Mouse (Mus musculus) liver, embryonic 11.5 days (tissue): ENCODE results near the gene Gm867. TPM values are rescaled to one million over a fixed set of nuclear protein-coding genes. Genes with fewer than 3 reads are reported as not detected.

ENCODE experiments used
- ATAC-seq: fragments of 200-750 bp; cut with Nextera tagmentation; replicated peaks from 2 replicates; pipeline ENCODE4 v1.8.0; 2017; ENCODE audit warnings: moderate number of reproducible peaks, mild to moderate bottlenecking, moderate TSS enrichment, moderate library complexity; ENCODE audit not compliant: low FRiP score
- DNase-seq: peaks from one replicate; pipeline ENCODE4 v3.0.0-alpha.2; 2017; ENCODE audit warnings: low spot score
- H3K27ac ChIP-seq: fragments of 300-500 bp; sonication (generic); 2 replicates; pipeline ENCODE4 v1.5.1; 2014; ENCODE audit warnings: mild to moderate bottlenecking, low read depth, low read length, control low read depth
- H3K27me3 ChIP-seq: fragments of 300-500 bp; sonication (generic); replicated peaks from 2 replicates; pipeline ENCODE4 v1.6.1; 2014; ENCODE audit warnings: low read length, mixed read lengths; ENCODE audit not compliant: control insufficient read depth, insufficient read depth
- H3K36me3 ChIP-seq: fragments of 300-500 bp; sonication (generic); 2 replicates; pipeline ENCODE4 v1.6.1; 2014; ENCODE audit warnings: mild to moderate bottlenecking, low read length, moderate library complexity, mixed read lengths; ENCODE audit not compliant: control insufficient read depth, insufficient read depth
- H3K4me1 ChIP-seq: fragments of 300-500 bp; sonication (generic); replicated peaks from 2 replicates; pipeline ENCODE4 v1.6.1; 2014; ENCODE audit warnings: low read length, mixed read lengths; ENCODE audit not compliant: control insufficient read depth, insufficient read depth
- H3K4me2 ChIP-seq: fragments of 300-500 bp; sonication (generic); 2 replicates; pipeline ENCODE4 v1.6.1; 2014; ENCODE audit warnings: mild to moderate bottlenecking, control low read depth, moderate library complexity
- H3K4me3 ChIP-seq: fragments of 300-500 bp; sonication (generic); 2 replicates; pipeline ENCODE4 v1.5.1; 2014; ENCODE audit warnings: low read depth, low read length, control low read depth
- H3K9ac ChIP-seq: fragments of 300-500 bp; sonication (generic); 2 replicates; pipeline ENCODE4 v1.6.1; 2014; ENCODE audit warnings: low read depth, low read length, control low read depth
- H3K9me3 ChIP-seq: fragments of 300-500 bp; sonication (generic); 2 replicates; pipeline ENCODE4 v1.6.1; 2016; ENCODE audit warnings: low read length, inconsistent platforms, mixed read lengths; ENCODE audit not compliant: control insufficient read depth
- WGBS: fragments of 180-500 bp; shearing (Covaris S2); extraction: QIAGEN DNeasy Blood & Tissue Kit; methylation state at CpG from one replicate; pipeline ENCODE4 v1.1.7; 2014; 5-methylcytosine and 5-hydroxymethylcytosine counted together
- polyA plus RNA-seq: library from polyadenylated mRNA; unstranded; fragments of >200 nt; fragmentation: Nextera tagmentation; extraction: Ambion mirVana; gene quantifications from 2 replicates; pipeline ENCODE4 v1.2.1, GENCODE M21; 2014

Gene Gm867
- polyA plus RNA-seq, 1 experiment from 2014 or later, result 3.4 TPM

DNA sequence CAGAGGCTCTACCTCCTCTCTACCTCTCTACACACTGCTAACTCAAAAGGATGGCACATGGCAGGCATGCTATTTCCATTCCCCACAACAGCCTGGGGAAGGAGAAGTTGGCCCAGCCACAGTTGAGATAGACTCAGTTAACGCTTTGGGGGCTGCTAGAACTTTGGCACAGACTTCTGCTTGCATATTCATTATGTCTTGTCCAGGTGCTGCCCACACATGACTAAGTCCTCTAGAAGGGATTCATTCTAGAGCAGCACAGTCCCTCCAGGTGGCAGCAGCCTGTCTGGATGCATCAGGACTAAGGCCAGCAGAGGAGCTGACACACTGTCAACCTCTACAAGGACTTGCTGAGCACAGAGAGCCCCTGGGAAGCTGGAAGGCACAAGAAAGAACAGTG lies 44.3 kb downstream of the Gm867 start:
- Histone ChIP-seq H3K27ac (no peak overlapping the region), H3K27me3 (no peaks in the 10 kb centered on the region), H3K4me1 (peaks cover 12% of the 10 kb centered on the region), H3K36me3 (peaks cover 34% of the 10 kb centered on the region), H3K4me3 (no peak overlapping the region), H3K9me3 (no peaks in the 10 kb centered on the region), H3K4me2 (no peak overlapping the region), H3K9ac (no peak overlapping the region)
- DNase-seq (no peak), ATAC-seq (no peak)
- WGBS, result 81% methylated on average over 1 of the region's 1 CpGs

DNA sequence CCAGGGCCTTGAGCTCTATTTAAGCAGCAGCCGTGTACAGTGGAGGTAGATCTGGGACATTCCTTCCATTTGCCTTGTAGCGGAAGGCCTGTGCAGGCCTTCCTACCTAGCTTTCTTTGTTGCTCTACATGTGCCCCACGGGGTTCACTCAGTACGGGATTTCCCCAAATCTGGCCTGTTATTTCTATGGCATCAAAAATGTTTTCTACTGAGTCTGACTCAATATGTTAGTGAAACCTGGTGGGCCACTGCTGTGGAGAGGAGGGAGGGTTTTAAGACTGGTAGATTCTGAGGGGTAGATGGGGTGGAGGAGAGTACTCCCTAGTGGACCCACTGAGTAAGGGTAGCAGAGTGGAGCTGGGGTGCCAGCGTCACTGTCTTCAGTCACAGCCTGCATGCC lies 44.7 kb downstream of the Gm867 start:
- ATAC-seq, result no peak
- no peaks in the 10 kb centered on the region for H3K9me3 ChIP-seq
- no peak overlapping the region for H3K4me3 ChIP-seq
- WGBS, result 93% methylated on average over 5 of the region's 5 CpGs
- no peak overlapping the region for H3K27ac ChIP-seq
- DNase-seq, result no peak
- H3K27me3 ChIP-seq, result no peaks in the 10 kb centered on the region
- no peak overlapping the region for H3K9ac ChIP-seq
- no peak overlapping the region for H3K4me2 ChIP-seq
- H3K4me1 ChIP-seq, result peaks cover 12% of the 10 kb centered on the region
- H3K36me3 ChIP-seq, result peaks cover 33% of the 10 kb centered on the region

DNA sequence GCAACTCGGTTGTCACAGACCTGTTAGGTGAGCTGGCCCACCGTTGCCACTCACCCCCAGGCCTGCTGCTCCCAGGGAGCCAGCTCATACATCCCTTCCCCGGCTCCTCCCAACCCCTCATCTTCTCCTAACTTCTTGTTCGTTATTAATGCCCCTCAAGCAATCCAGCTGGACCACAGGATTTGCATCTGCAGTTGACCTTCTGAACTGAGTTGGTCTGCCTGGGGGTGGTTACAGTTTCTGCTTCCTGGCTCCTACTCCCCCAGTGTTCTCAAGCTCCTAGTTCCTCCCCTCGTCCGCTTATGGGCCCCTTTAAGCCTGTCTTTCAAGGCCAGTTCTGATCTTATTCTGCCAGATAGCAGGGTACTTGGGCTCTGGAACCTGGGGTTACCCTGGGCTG lies 45.9 kb downstream of the Gm867 start:
- H3K4me1 ChIP-seq, result peaks cover 12% of the 10 kb centered on the region
- no peak for DNase-seq
- WGBS, result 76% methylated on average over 6 of the region's 6 CpGs
- ATAC-seq, result no peak
- H3K9me3 ChIP-seq, result no peaks in the 10 kb centered on the region
- H3K4me3 ChIP-seq, result no peak overlapping the region
- H3K27ac ChIP-seq, result no peak overlapping the region
- H3K36me3 ChIP-seq, result peaks cover 30% of the 10 kb centered on the region
- H3K27me3 ChIP-seq, result no peaks in the 10 kb centered on the region
- no peak overlapping the region for H3K4me2 ChIP-seq
- H3K9ac ChIP-seq, result no peak overlapping the region

DNA sequence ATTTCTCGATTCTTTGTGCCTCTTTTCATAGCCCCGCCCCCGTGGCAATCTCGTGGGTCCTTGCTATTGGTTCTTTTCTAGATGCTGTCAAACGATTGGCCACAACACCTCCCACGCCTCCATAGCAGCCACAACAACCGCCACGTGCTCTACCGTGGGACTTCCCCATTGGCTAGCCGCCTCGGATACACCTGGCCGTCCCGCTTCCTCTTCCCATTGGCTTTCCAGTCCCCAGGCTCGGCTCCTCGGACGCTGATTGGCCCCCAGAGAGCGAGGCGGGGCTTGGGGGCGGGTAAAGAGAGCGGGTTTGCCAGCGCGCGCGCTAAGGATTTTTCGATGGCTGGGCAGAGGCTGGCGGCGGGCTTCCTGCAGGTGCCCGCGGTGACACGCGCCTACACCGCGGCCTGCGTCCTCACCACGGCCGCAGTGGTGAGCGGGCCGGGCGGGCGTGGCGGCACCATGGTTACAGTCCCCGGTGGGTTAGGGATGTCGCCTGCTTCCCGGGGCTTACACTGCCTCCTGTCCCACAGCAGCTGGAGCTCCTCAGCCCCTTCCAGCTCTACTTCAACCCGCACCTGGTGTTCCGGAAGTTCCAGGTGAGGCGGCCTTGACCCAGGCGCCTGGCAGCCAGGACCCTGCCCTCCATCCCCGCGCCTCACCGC lies 47.3 kb downstream of the Gm867 start, which contains the start of gene Derl3:
Derl3 (plus strand) TSS at position 325 of the 662 bp plus-strand sequence.
- H3K27ac ChIP-seq, result no peak within 1 kb of the TSS
- no peaks in the 10 kb centered on the region for H3K27me3 ChIP-seq
- peak; percentile 89 for DNase-seq
- peak within 1 kb of the TSS; percentile 44 for H3K4me3 ChIP-seq
- H3K4me1 ChIP-seq, result peaks cover 12% of the 10 kb centered on the region
- peak within 1 kb of the TSS; percentile 42 for H3K9ac ChIP-seq
- peak within 1 kb of the TSS; percentile 86 for H3K4me2 ChIP-seq
- peak; percentile 98 for ATAC-seq
- H3K9me3 ChIP-seq, result no peaks in the 10 kb centered on the region
- peaks cover 24% of the 10 kb centered on the region for H3K36me3 ChIP-seq
- WGBS, result 3% methylated on average over 49 of the region's 51 CpGs

DNA sequence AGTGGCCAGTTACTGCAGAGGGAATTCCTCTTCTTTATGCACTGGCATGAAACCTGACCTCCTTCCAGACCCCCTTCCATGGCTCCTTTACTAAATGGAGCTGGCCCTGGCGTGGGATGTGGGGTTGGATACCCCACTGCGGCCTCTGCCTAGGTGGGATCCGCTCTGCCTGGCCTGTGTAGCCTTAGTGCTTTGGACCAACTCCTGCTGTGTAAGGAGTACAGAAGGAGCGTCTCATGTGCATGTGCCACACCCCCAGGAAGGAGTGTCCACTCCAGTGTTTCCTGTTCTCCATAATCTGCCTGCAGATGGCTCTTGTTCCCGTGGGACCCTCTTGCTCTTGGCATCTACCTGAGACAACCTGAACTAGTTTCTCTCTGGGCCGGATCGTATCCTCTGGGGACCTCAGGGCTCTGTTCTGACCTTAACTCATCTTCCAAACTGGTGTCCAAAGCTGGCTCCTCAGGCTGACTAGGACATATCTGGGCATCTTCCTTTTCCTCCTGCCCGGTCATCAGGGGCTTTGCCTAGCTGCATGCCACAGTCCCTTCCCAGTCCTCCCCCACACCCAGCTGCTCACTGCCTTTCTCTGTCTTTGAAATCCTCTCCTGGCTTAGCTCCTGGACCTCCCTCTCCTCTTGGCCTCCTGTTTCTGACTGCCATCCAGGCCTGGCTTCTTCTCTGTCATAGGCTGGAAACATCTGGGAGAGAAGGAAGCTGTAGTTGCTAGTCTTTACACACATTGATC lies 50.9 kb downstream of the Gm867 start:
- peaks cover 12% of the 10 kb centered on the region for H3K4me1 ChIP-seq
- H3K27me3 ChIP-seq, result no peaks in the 10 kb centered on the region
- H3K9ac ChIP-seq, result no peak overlapping the region
- H3K27ac ChIP-seq, result no peak overlapping the region
- DNase-seq (no peak), ATAC-seq (no peak)
- 51% methylated on average over 8 of the region's 8 CpGs for WGBS
- H3K36me3 ChIP-seq, result peaks cover 4% of the 10 kb centered on the region; the same call in 1 of the 2 replicates
- no peaks in the 10 kb centered on the region for H3K9me3 ChIP-seq
- no peak overlapping the region for H3K4me2 ChIP-seq
- no peak overlapping the region for H3K4me3 ChIP-seq

Other genes with a start within 250 kb of the Gm867 start
- 30.3 and 33.3 TPM in 2 replicates for gene Cabin1, start 176.3 kb downstream of the Gm867 start, polyA plus RNA-seq
- gene Ddt, start 167.3 kb downstream of the Gm867 start, polyA plus RNA-seq, result 198 and 213 TPM in 2 replicates
- gene Gm20441, start 159.7 kb downstream of the Gm867 start, polyA plus RNA-seq, result not detected in 2 replicates
- gene Gstt3, start 159.3 kb downstream of the Gm867 start, polyA plus RNA-seq, result 6.3 and 7.9 TPM in 2 replicates
- 40.7 and 43.0 TPM in 2 replicates for gene Gstt1, start 142.1 kb downstream of the Gm867 start, polyA plus RNA-seq
- gene Gstt4, start 118.1 kb downstream of the Gm867 start, polyA plus RNA-seq, result not detected in 2 replicates
- gene Gstt2, start 103.2 kb downstream of the Gm867 start, polyA plus RNA-seq, result 38.4 and 39.6 TPM in 2 replicates
- 2,667 and 2,772 TPM in 2 replicates for gene Mif, start 80.4 kb downstream of the Gm867 start, polyA plus RNA-seq
- 4.0 and 5.1 TPM in 2 replicates for gene Derl3, start 47.3 kb downstream of the Gm867 start, polyA plus RNA-seq
- gene Smarcb1, start 19.1 kb downstream of the Gm867 start, polyA plus RNA-seq, result 157 and 162 TPM in 2 replicates
- gene Chchd10, start 7.5 kb downstream of the Gm867 start, polyA plus RNA-seq, result 103 and 113 TPM in 2 replicates
- 15.2 and 16.6 TPM in 2 replicates for gene Mmp11, start 4.2 kb downstream of the Gm867 start, polyA plus RNA-seq
- gene Vpreb3, start 2.4 kb upstream of the Gm867 start, polyA plus RNA-seq, result 0.52 and 0.96 TPM in 2 replicates
- gene Gm5134, start 13.8 kb upstream of the Gm867 start, polyA plus RNA-seq, result 0.06 and 0.22 TPM in 2 replicates
- gene Zfp280b, start 92.0 kb upstream of the Gm867 start, polyA plus RNA-seq, result 31.2 and 32.9 TPM in 2 replicates
- 0.05 and 0.06 TPM in 2 replicates for gene Slc5a4b, start 170.3 kb upstream of the Gm867 start, polyA plus RNA-seq
- gene Slc5a4a, start 206.8 kb upstream of the Gm867 start, polyA plus RNA-seq, result 0.08 TPM in 1 of 2 replicates, not detected in the other